Mouse (Mus musculus): ENCODE measurements at regions not wholly inside any gene's neighbourhood (a gene's known extent, or its start where the extent isn't known, plus 50 kb on each side); places are given as distances from the start of the nearest gene placed in this dataset.

GRCm38 (mm10) chr3:143014421-143014820 lies 132.6 kb upstream of the Pkn2 start:
- H3K4me1 ChIP-seq (replicated peaks; ENCODE audit: low read depth, low read length), result no peaks in the 10 kb centered on the region

GRCm38 (mm10) chr3:143007047-143007446 lies 125.2 kb upstream of the Pkn2 start:
- Histone ChIP-seq H3K9me3 (ENCODE audit: low read length) (no peaks in the 10 kb centered on the region), H3K4me3 (replicated peaks; ENCODE audit: low read length) (no peak overlapping the region), H3K4me1 (replicated peaks; ENCODE audit: low read depth, low read length) (no peaks in the 10 kb centered on the region), H3K36me3 (ENCODE audit: insufficient read depth, low read length) (no peaks in the 10 kb centered on the region), H3K27me3 (ENCODE audit: insufficient read depth, low read length) (no peaks in the 10 kb centered on the region)
- TF ChIP-seq POU5F1 (IDR thresholded peaks at IDR 0.05; ENCODE audit: borderline replicate concordance, low read length), result no peak
- no peak for TF ChIP-seq NANOG (IDR thresholded peaks at IDR 0.05; ENCODE audit: borderline replicate concordance, low read length)
- no peak for TF ChIP-seq CTCF (conservative IDR thresholded peaks at IDR 0.05; ENCODE audit: low read length)

More at GRCm38 (mm10) chr3:143014421-143014820, 132.6 kb upstream of the Pkn2 start:
- H3K36me3 ChIP-seq (ENCODE audit: insufficient read depth, low read length), result no peaks in the 10 kb centered on the region
- H3K4me3 ChIP-seq (replicated peaks; ENCODE audit: low read length), result no peak overlapping the region
- no peaks in the 10 kb centered on the region for H3K9me3 ChIP-seq (ENCODE audit: low read length)
- TF ChIP-seq NANOG (IDR thresholded peaks at IDR 0.05; ENCODE audit: borderline replicate concordance, low read length), result no peak
- no peak for TF ChIP-seq POU5F1 (IDR thresholded peaks at IDR 0.05; ENCODE audit: borderline replicate concordance, low read length)
- TF ChIP-seq CTCF (conservative IDR thresholded peaks at IDR 0.05; ENCODE audit: low read length), result no peak
- H3K27me3 ChIP-seq (ENCODE audit: insufficient read depth, low read length), result no peaks in the 10 kb centered on the region

- Histone ChIP-seq H3K9me3 (ENCODE audit: low read length) (no peaks in the 10 kb centered on the region), H3K27me3 (ENCODE audit: insufficient read depth, low read length) (no peaks in the 10 kb centered on the region), H3K4me3 (replicated peaks; ENCODE audit: low read length) (no peak overlapping the region), H3K4me1 (replicated peaks; ENCODE audit: low read depth, low read length) (no peaks in the 10 kb centered on the region), H3K36me3 (ENCODE audit: insufficient read depth, low read length) (no peaks in the 10 kb centered on the region)
- TF ChIP-seq CTCF (conservative IDR thresholded peaks at IDR 0.05; ENCODE audit: low read length) (no peak), POU5F1 (IDR thresholded peaks at IDR 0.05; ENCODE audit: borderline replicate concordance, low read length) (no peak), NANOG (IDR thresholded peaks at IDR 0.05; ENCODE audit: borderline replicate concordance, low read length) (no peak)
Observed at GRCm38 (mm10) chr3:143001952-143002351, 120.1 kb upstream of the Pkn2 start.

GRCm38 (mm10) chr3:142995981-142996743 lies 114.4 kb upstream of the Pkn2 start:
- TF ChIP-seq CTCF (conservative IDR thresholded peaks at IDR 0.05; ENCODE audit: low read length) (no peak), NANOG (IDR thresholded peaks at IDR 0.05; ENCODE audit: borderline replicate concordance, low read length) (no peak), POU5F1 (IDR thresholded peaks at IDR 0.05; ENCODE audit: borderline replicate concordance, low read length) (no peak)
- Histone ChIP-seq H3K4me3 (replicated peaks; ENCODE audit: low read length) (no peak overlapping the region), H3K36me3 (ENCODE audit: insufficient read depth, low read length) (no peaks in the 10 kb centered on the region), H3K27me3 (ENCODE audit: insufficient read depth, low read length) (no peaks in the 10 kb centered on the region), H3K9me3 (ENCODE audit: low read length) (no peaks in the 10 kb centered on the region), H3K4me1 (replicated peaks; ENCODE audit: low read depth, low read length) (no peaks in the 10 kb centered on the region)

GRCm38 (mm10) chr3:142984547-142984946 lies 102.7 kb upstream of the Pkn2 start:
- H3K27me3 ChIP-seq (ENCODE audit: insufficient read depth, low read length), result no peaks in the 10 kb centered on the region
- H3K4me3 ChIP-seq (replicated peaks; ENCODE audit: low read length), result no peak overlapping the region
- no peaks in the 10 kb centered on the region for H3K4me1 ChIP-seq (replicated peaks; ENCODE audit: low read depth, low read length)
- H3K9me3 ChIP-seq (ENCODE audit: low read length), result no peaks in the 10 kb centered on the region; the same call in 1 of the 2 replicates
- no peak for TF ChIP-seq POU5F1 (IDR thresholded peaks at IDR 0.05; ENCODE audit: borderline replicate concordance, low read length)
- no peak for TF ChIP-seq NANOG (IDR thresholded peaks at IDR 0.05; ENCODE audit: borderline replicate concordance, low read length)
- no peak for TF ChIP-seq CTCF (conservative IDR thresholded peaks at IDR 0.05; ENCODE audit: low read length)
- H3K36me3 ChIP-seq (ENCODE audit: insufficient read depth, low read length), result no peaks in the 10 kb centered on the region

- Histone ChIP-seq H3K27me3 (ENCODE audit: insufficient read depth, low read length) (no peaks in the 10 kb centered on the region), H3K4me3 (replicated peaks; ENCODE audit: low read length) (no peak overlapping the region), H3K9me3 (ENCODE audit: low read length) (no peaks in the 10 kb centered on the region), H3K36me3 (ENCODE audit: insufficient read depth, low read length) (no peaks in the 10 kb centered on the region), H3K4me1 (replicated peaks; ENCODE audit: low read depth, low read length) (no peaks in the 10 kb centered on the region)
- TF ChIP-seq POU5F1 (IDR thresholded peaks at IDR 0.05; ENCODE audit: borderline replicate concordance, low read length) (no peak), NANOG (IDR thresholded peaks at IDR 0.05; ENCODE audit: borderline replicate concordance, low read length) (no peak), CTCF (conservative IDR thresholded peaks at IDR 0.05; ENCODE audit: low read length) (no peak)
Observed at GRCm38 (mm10) chr3:142981221-142981620, 99.4 kb upstream of the Pkn2 start.

- TF ChIP-seq CTCF (conservative IDR thresholded peaks at IDR 0.05; ENCODE audit: low read length) (no peak), POU5F1 (IDR thresholded peaks at IDR 0.05; ENCODE audit: borderline replicate concordance, low read length) (no peak), NANOG (IDR thresholded peaks at IDR 0.05; ENCODE audit: borderline replicate concordance, low read length) (no peak)
- H3K4me3 ChIP-seq (replicated peaks; ENCODE audit: low read length), result no peak overlapping the region
- no peaks in the 10 kb centered on the region for H3K4me1 ChIP-seq (replicated peaks; ENCODE audit: low read depth, low read length)
- no peaks in the 10 kb centered on the region for H3K9me3 ChIP-seq (ENCODE audit: low read length)
- no peaks in the 10 kb centered on the region for H3K27me3 ChIP-seq (ENCODE audit: insufficient read depth, low read length)
- no peaks in the 10 kb centered on the region for H3K36me3 ChIP-seq (ENCODE audit: insufficient read depth, low read length)
Observed at GRCm38 (mm10) chr3:142979161-142979560, 97.4 kb upstream of the Pkn2 start.

- TF ChIP-seq CTCF (conservative IDR thresholded peaks at IDR 0.05; ENCODE audit: low read length), result no peak
- TF ChIP-seq NANOG (IDR thresholded peaks at IDR 0.05; ENCODE audit: borderline replicate concordance, low read length), result no peak
- TF ChIP-seq POU5F1 (IDR thresholded peaks at IDR 0.05; ENCODE audit: borderline replicate concordance, low read length), result no peak
- Histone ChIP-seq H3K27me3 (ENCODE audit: insufficient read depth, low read length) (no peaks in the 10 kb centered on the region), H3K9me3 (ENCODE audit: low read length) (no peaks in the 10 kb centered on the region), H3K4me3 (replicated peaks; ENCODE audit: low read length) (no peak overlapping the region), H3K4me1 (replicated peaks; ENCODE audit: low read depth, low read length) (no peaks in the 10 kb centered on the region), H3K36me3 (ENCODE audit: insufficient read depth, low read length) (no peaks in the 10 kb centered on the region)
Observed at GRCm38 (mm10) chr3:142976519-142977394, 95.0 kb upstream of the Pkn2 start.
